Mouse (Mus musculus): Measurements from ENCODE around the gene Yif1b.
A peak's percentile ranks its signal among the peaks of the same experiment; 100 is the strongest.

Gene Yif1b

GRCm38 (mm10) chr7:29244732-29245416, 6.7 kb downstream of the Yif1b start:
- no peak for DNase-seq (ENCODE audit: low read depth, low spot score)

- DNase-seq (ENCODE audit: low read depth, low spot score), result no peak
Measured at GRCm38 (mm10) chr7:29246015-29246414, 7.9 kb downstream of the Yif1b start.

GRCm38 (mm10) chr7:29246619-29247313, 8.6 kb downstream of the Yif1b start:
- no peak for DNase-seq (ENCODE audit: low read depth, low spot score)

GRCm38 (mm10) chr7:29247314-29247700, 9.2 kb downstream of the Yif1b start:
- peak; percentile 48 for DNase-seq (ENCODE audit: low read depth, low spot score)

GRCm38 (mm10) chr7:29247706-29248105, 9.6 kb downstream of the Yif1b start:
- DNase-seq (ENCODE audit: low read depth, low spot score), result no peak

GRCm38 (mm10) chr7:29248261-29248841, 10.2 kb downstream of the Yif1b start, which contains the start of gene 2200002D01Rik:
TSS of gene 2200002D01Rik (minus strand) at chr7:29248466.
- no peak for DNase-seq (ENCODE audit: low read depth, low spot score)

- no peak for DNase-seq (ENCODE audit: low read depth, low spot score)
Measured at GRCm38 (mm10) chr7:29251166-29251565, 13.0 kb downstream of the Yif1b start.

GRCm38 (mm10) chr7:29253842-29254241, 15.7 kb downstream of the Yif1b start:
- DNase-seq (ENCODE audit: low read depth, low spot score), result no peak

- no peak for DNase-seq (ENCODE audit: low read depth, low spot score)
Measured at GRCm38 (mm10) chr7:29255875-29256274, 17.7 kb downstream of the Yif1b start.

- no peak for DNase-seq (ENCODE audit: low read depth, low spot score)
Measured at GRCm38 (mm10) chr7:29257368-29257767, 19.2 kb downstream of the Yif1b start.

GRCm38 (mm10) chr7:29259781-29260730, 21.9 kb downstream of the Yif1b start:
- no peak for DNase-seq (ENCODE audit: low read depth, low spot score)

GRCm38 (mm10) chr7:29262151-29262550, 24.0 kb downstream of the Yif1b start:
- DNase-seq (ENCODE audit: low read depth, low spot score), result no peak

- no peak for DNase-seq (ENCODE audit: low read depth, low spot score)
Measured at GRCm38 (mm10) chr7:29263831-29264230, 25.7 kb downstream of the Yif1b start.

- DNase-seq (ENCODE audit: low read depth, low spot score), result no peak
Measured at GRCm38 (mm10) chr7:29265636-29266035, 27.5 kb downstream of the Yif1b start.

GRCm38 (mm10) chr7:29266931-29267330, 28.8 kb downstream of the Yif1b start:
- no peak for DNase-seq (ENCODE audit: low read depth, low spot score)

- no peak for DNase-seq (ENCODE audit: low read depth, low spot score)
Measured at GRCm38 (mm10) chr7:29270445-29270844, 32.3 kb downstream of the Yif1b start.

GRCm38 (mm10) chr7:29271687-29272465, 33.7 kb downstream of the Yif1b start:
- DNase-seq (ENCODE audit: low read depth, low spot score), result no peak

- no peak for DNase-seq (ENCODE audit: low read depth, low spot score)
Measured at GRCm38 (mm10) chr7:29276715-29277114, 38.6 kb downstream of the Yif1b start.

- no peak for DNase-seq (ENCODE audit: low read depth, low spot score)
Measured at GRCm38 (mm10) chr7:29277510-29277909, 39.4 kb downstream of the Yif1b start.

- DNase-seq (ENCODE audit: low read depth, low spot score), result no peak
Measured at GRCm38 (mm10) chr7:29279261-29279660, 41.1 kb downstream of the Yif1b start.

- no peak for DNase-seq (ENCODE audit: low read depth, low spot score)
Measured at GRCm38 (mm10) chr7:29279924-29280323, 41.8 kb downstream of the Yif1b start.
